Mouse (Mus musculus): ENCODE data around the gene Hist1h4j. TPM values are rescaled to one million over a fixed set of nuclear protein-coding genes. Genes with fewer than 3 reads are reported as not detected.

The Hist1h4j gene
- total RNA-seq, 2 experiments from 2014 or later = 148 TPM; not detected in 1

GRCm38 (mm10) chr13:21779767-21780731 lies 45.2 kb downstream of the Hist1h4j start, which contains the start of gene Hist1h1b:
TSS of gene Hist1h1b (minus strand) at chr13:21780625.
- peak; percentile 47 for ATAC-seq (replicated peaks; ENCODE audit: low FRiP score, poor library complexity, severe bottlenecking)

- no peak for ATAC-seq (replicated peaks; ENCODE audit: low FRiP score, poor library complexity, severe bottlenecking)
These were observed 46.2 kb downstream of the Hist1h4j start for GRCm38 (mm10) chr13:21781021-21781555.

- ATAC-seq (replicated peaks; ENCODE audit: low FRiP score, poor library complexity, severe bottlenecking) = no peak
These were observed 46.8 kb downstream of the Hist1h4j start for GRCm38 (mm10) chr13:21781639-21782038.

- ATAC-seq (replicated peaks; ENCODE audit: low FRiP score, poor library complexity, severe bottlenecking) = 0 out of 2 replicates have a peak, but pooled peaks have one; percentile 1
These were observed 47.7 kb downstream of the Hist1h4j start for GRCm38 (mm10) chr13:21782361-21783254.

GRCm38 (mm10) chr13:21783255-21783617 lies 48.4 kb downstream of the Hist1h4j start, which contains the start of gene Hist1h3i:
TSS of gene Hist1h3i (minus strand) at chr13:21783370.
- ATAC-seq (replicated peaks; ENCODE audit: low FRiP score, poor library complexity, severe bottlenecking) = peak; percentile 27

- no peak for ATAC-seq (replicated peaks; ENCODE audit: low FRiP score, poor library complexity, severe bottlenecking)
These were observed 48.9 kb downstream of the Hist1h4j start for GRCm38 (mm10) chr13:21783734-21784161.

- no peak for ATAC-seq (replicated peaks; ENCODE audit: low FRiP score, poor library complexity, severe bottlenecking)
These were observed 49.4 kb downstream of the Hist1h4j start for GRCm38 (mm10) chr13:21784311-21784710.

Other genes with a start within 250 kb of the Hist1h4j start
- gene AK157302, start 239.8 kb upstream of the Hist1h4j start, total RNA-seq (2015; ENCODE audit: low replicate concordance) = 0.77 and 5.6 TPM in 2 replicates
- 7.8 and 15.1 TPM in 2 replicates for gene AK157302, start 239.8 kb upstream of the Hist1h4j start, total RNA-seq (2017; ENCODE audit: low replicate concordance)
- 12.1 TPM in 1 of 2 replicates, not detected in the other for gene Gm11273, start 233.6 kb upstream of the Hist1h4j start, total RNA-seq (2015; ENCODE audit: low replicate concordance)
- 1.3 TPM in 1 of 2 replicates, not detected in the other for gene Gm11273, start 233.6 kb upstream of the Hist1h4j start, total RNA-seq (2017; ENCODE audit: low replicate concordance)
- gene Zkscan8, start 203.9 kb upstream of the Hist1h4j start, total RNA-seq (2015; ENCODE audit: low replicate concordance) = 2.1 and 5.4 TPM in 2 replicates
- gene Zkscan8, start 203.9 kb upstream of the Hist1h4j start, total RNA-seq (2017; ENCODE audit: low replicate concordance) = 1.7 and 3.4 TPM in 2 replicates
- not detected in 2 replicates for gene Olfr1366, start 192.3 kb upstream of the Hist1h4j start, total RNA-seq (2015; ENCODE audit: low replicate concordance)
- not detected in 2 replicates for gene Olfr1366, start 192.3 kb upstream of the Hist1h4j start, total RNA-seq (2017; ENCODE audit: low replicate concordance)
- not detected in 2 replicates for gene Olfr1535, start 175.2 kb upstream of the Hist1h4j start, total RNA-seq (2015; ENCODE audit: low replicate concordance)
- 0.84 TPM in 1 of 2 replicates, not detected in the other for gene Olfr1535, start 175.2 kb upstream of the Hist1h4j start, total RNA-seq (2017; ENCODE audit: low replicate concordance)
- gene Olfr1364, start 153.3 kb upstream of the Hist1h4j start, total RNA-seq (2015; ENCODE audit: low replicate concordance) = not detected in 2 replicates
- gene Olfr1364, start 153.3 kb upstream of the Hist1h4j start, total RNA-seq (2017; ENCODE audit: low replicate concordance) = not detected in 2 replicates
- gene Olfr1362, start 121.0 kb upstream of the Hist1h4j start, total RNA-seq (2015; ENCODE audit: low replicate concordance) = not detected in 2 replicates
- gene Olfr1362, start 121.0 kb upstream of the Hist1h4j start, total RNA-seq (2017; ENCODE audit: low replicate concordance) = not detected in 2 replicates
- not detected in 2 replicates for gene Olfr11, start 92.5 kb upstream of the Hist1h4j start, total RNA-seq (2015; ENCODE audit: low replicate concordance)
- gene Olfr11, start 92.5 kb upstream of the Hist1h4j start, total RNA-seq (2017; ENCODE audit: low replicate concordance) = not detected in 2 replicates
- gene Olfr1361, start 71.7 kb upstream of the Hist1h4j start, total RNA-seq (2015; ENCODE audit: low replicate concordance) = not detected in 2 replicates
- not detected in 2 replicates for gene Olfr1361, start 71.7 kb upstream of the Hist1h4j start, total RNA-seq (2017; ENCODE audit: low replicate concordance)
- not detected in 2 replicates for gene Olfr1360, start 57.7 kb upstream of the Hist1h4j start, total RNA-seq (2015; ENCODE audit: low replicate concordance)
- gene Olfr1360, start 57.7 kb upstream of the Hist1h4j start, total RNA-seq (2017; ENCODE audit: low replicate concordance) = not detected in 2 replicates
- gene Olfr1359, start 37.0 kb upstream of the Hist1h4j start, total RNA-seq (2015; ENCODE audit: low replicate concordance) = not detected in 2 replicates
- 0.34 and 0.42 TPM in 2 replicates for gene Olfr1359, start 37.0 kb upstream of the Hist1h4j start, total RNA-seq (2017; ENCODE audit: low replicate concordance)
- gene Hist1h2bl, start 18.9 kb upstream of the Hist1h4j start, total RNA-seq (2015; ENCODE audit: low replicate concordance) = 91.5 and 110 TPM in 2 replicates
- gene Hist1h2bl, start 18.9 kb upstream of the Hist1h4j start, total RNA-seq (2017; ENCODE audit: low replicate concordance) = 213 and 268 TPM in 2 replicates
- gene Hist1h2ai, start 18.6 kb upstream of the Hist1h4j start, total RNA-seq (2015; ENCODE audit: low replicate concordance) = 6.1 TPM in 1 of 2 replicates, not detected in the other
- 1,027 and 1,342 TPM in 2 replicates for gene Hist1h2ai, start 18.6 kb upstream of the Hist1h4j start, total RNA-seq (2017; ENCODE audit: low replicate concordance)
- gene Hist1h3h, start 17.4 kb upstream of the Hist1h4j start, total RNA-seq (2015; ENCODE audit: low replicate concordance) = 16.7 TPM in 1 of 2 replicates, not detected in the other
- 69.1 and 159 TPM in 2 replicates for gene Hist1h3h, start 17.4 kb upstream of the Hist1h4j start, total RNA-seq (2017; ENCODE audit: low replicate concordance)
- 65.8 and 82.8 TPM in 2 replicates for gene Hist1h2bm, start 13.0 kb upstream of the Hist1h4j start, total RNA-seq (2015; ENCODE audit: low replicate concordance)
- gene Hist1h2bm, start 13.0 kb upstream of the Hist1h4j start, total RNA-seq (2017; ENCODE audit: low replicate concordance) = 254 and 277 TPM in 2 replicates
- 10.4 and 16.9 TPM in 2 replicates for gene Hist1h4k, start 15.4 kb downstream of the Hist1h4j start, total RNA-seq (2015; ENCODE audit: low replicate concordance)
- gene Hist1h4k, start 15.4 kb downstream of the Hist1h4j start, total RNA-seq (2017; ENCODE audit: low replicate concordance) = 714 and 903 TPM in 2 replicates
- gene Hist1h2ak, start 18.8 kb downstream of the Hist1h4j start, total RNA-seq (2015; ENCODE audit: low replicate concordance) = 39.2 and 75.4 TPM in 2 replicates
- 730 and 899 TPM in 2 replicates for gene Hist1h2ak, start 18.8 kb downstream of the Hist1h4j start, total RNA-seq (2017; ENCODE audit: low replicate concordance)
- gene Hist1h2bn, start 19.1 kb downstream of the Hist1h4j start, total RNA-seq (2015; ENCODE audit: low replicate concordance) = 229 and 365 TPM in 2 replicates
- gene Hist1h2bn, start 19.1 kb downstream of the Hist1h4j start, total RNA-seq (2017; ENCODE audit: low replicate concordance) = 952 and 1,236 TPM in 2 replicates
- 491 and 530 TPM in 2 replicates for gene Hist1h1b, start 45.6 kb downstream of the Hist1h4j start, total RNA-seq (2015; ENCODE audit: low replicate concordance)
- gene Hist1h1b, start 45.6 kb downstream of the Hist1h4j start, total RNA-seq (2017; ENCODE audit: low replicate concordance) = 1,333 and 2,653 TPM in 2 replicates
- gene Hist1h3i, start 48.3 kb downstream of the Hist1h4j start, total RNA-seq (2015; ENCODE audit: low replicate concordance) = 143 and 204 TPM in 2 replicates
- gene Hist1h3i, start 48.3 kb downstream of the Hist1h4j start, total RNA-seq (2017; ENCODE audit: low replicate concordance) = 142 and 186 TPM in 2 replicates
- gene Hist1h2an, start 52.2 kb downstream of the Hist1h4j start, total RNA-seq (2015; ENCODE audit: low replicate concordance) = not detected in 2 replicates
- 456 and 497 TPM in 2 replicates for gene Hist1h2an, start 52.2 kb downstream of the Hist1h4j start, total RNA-seq (2017; ENCODE audit: low replicate concordance)
- gene Hist1h2bp, start 52.4 kb downstream of the Hist1h4j start, total RNA-seq (2015; ENCODE audit: low replicate concordance) = 4.4 and 5.8 TPM in 2 replicates
- 33.7 and 47.3 TPM in 2 replicates for gene Hist1h2bp, start 52.4 kb downstream of the Hist1h4j start, total RNA-seq (2017; ENCODE audit: low replicate concordance)
- gene Hist1h2bq, start 75.1 kb downstream of the Hist1h4j start, total RNA-seq (2015; ENCODE audit: low replicate concordance) = 197 and 261 TPM in 2 replicates
- 24.3 and 156 TPM in 2 replicates for gene Hist1h2bq, start 75.1 kb downstream of the Hist1h4j start, total RNA-seq (2017; ENCODE audit: low replicate concordance)
- gene Hist1h2ao, start 75.4 kb downstream of the Hist1h4j start, total RNA-seq (2015; ENCODE audit: low replicate concordance) = 63.1 and 86.1 TPM in 2 replicates
- gene Hist1h2ao, start 75.4 kb downstream of the Hist1h4j start, total RNA-seq (2017; ENCODE audit: low replicate concordance) = 517 TPM in 1 of 2 replicates, not detected in the other
- 71.7 and 77.6 TPM in 2 replicates for gene Hist1h4m, start 76.7 kb downstream of the Hist1h4j start, total RNA-seq (2015; ENCODE audit: low replicate concordance)
- gene Hist1h4m, start 76.7 kb downstream of the Hist1h4j start, total RNA-seq (2017; ENCODE audit: low replicate concordance) = 860 and 1,014 TPM in 2 replicates
- 6.9 and 21.5 TPM in 2 replicates for gene Hist1h4n, start 97.1 kb downstream of the Hist1h4j start, total RNA-seq (2015; ENCODE audit: low replicate concordance)
- 699 and 712 TPM in 2 replicates for gene Hist1h4n, start 97.1 kb downstream of the Hist1h4j start, total RNA-seq (2017; ENCODE audit: low replicate concordance)
- gene Hist1h2ap, start 98.4 kb downstream of the Hist1h4j start, total RNA-seq (2015; ENCODE audit: low replicate concordance) = 40.2 and 52.7 TPM in 2 replicates
- gene Hist1h2ap, start 98.4 kb downstream of the Hist1h4j start, total RNA-seq (2017; ENCODE audit: low replicate concordance) = 924 and 2,814 TPM in 2 replicates
- gene Hist1h2br, start 98.7 kb downstream of the Hist1h4j start, total RNA-seq (2015; ENCODE audit: low replicate concordance) = 215 and 279 TPM in 2 replicates
- gene Hist1h2br, start 98.7 kb downstream of the Hist1h4j start, total RNA-seq (2017; ENCODE audit: low replicate concordance) = 157 and 261 TPM in 2 replicates
- gene Zfp184, start 210.0 kb downstream of the Hist1h4j start, total RNA-seq (2015; ENCODE audit: low replicate concordance) = 0.19 and 2.9 TPM in 2 replicates
- 0.34 and 2.5 TPM in 2 replicates for gene Zfp184, start 210.0 kb downstream of the Hist1h4j start, total RNA-seq (2017; ENCODE audit: low replicate concordance)
- not detected in 2 replicates for gene Pom121l2, start 246.1 kb downstream of the Hist1h4j start, total RNA-seq (2015; ENCODE audit: low replicate concordance)
- not detected in 2 replicates for gene Pom121l2, start 246.1 kb downstream of the Hist1h4j start, total RNA-seq (2017; ENCODE audit: low replicate concordance)